ENCODE assay signal across 18 mouse cellular contexts in genomic region chr16:96488038-96488437, GRCm38 (mm10). TPM values are rescaled to one million over a fixed set of nuclear protein-coding genes. Genes with fewer than 3 reads are reported as not detected.
"Had no signal": no experiment of that assay in that cellular context is flagged by ENCODE, and none has a peak within 500 bp of the region (broad histone marks: within the 10 kb centered on the region; RNA-seq: fewer than 3 reads in every experiment).

No protein-coding gene starts in this region.

- H3K27me3 ChIP-seq: liver, embryonic 12.5 days; midbrain, embryonic 12.5 days; neural tube, embryonic 12.5 days had no signal

- H3K27ac ChIP-seq: liver, embryonic 12.5 days; liver, embryonic 14.5 days; midbrain, embryonic 12.5 days; neural tube, embryonic 12.5 days had no signal

- H3K4me3 ChIP-seq: liver, embryonic 12.5 days; midbrain, embryonic 12.5 days; myocyte; neural tube, embryonic 12.5 days had no signal

- H3K4me2 ChIP-seq: liver, embryonic 12.5 days; lung, embryonic 14.5 days; midbrain, embryonic 12.5 days; neural tube, embryonic 12.5 days had no signal

- H3K9ac ChIP-seq: liver, embryonic 12.5 days; liver, embryonic 14.5 days; lung, embryonic 14.5 days; midbrain, embryonic 12.5 days; neural tube, embryonic 12.5 days had no signal

- ATAC-seq: liver, embryonic 12.5 days had no signal

- H3K4me1 ChIP-seq: liver, embryonic 12.5 days; midbrain, embryonic 12.5 days; neural tube, embryonic 12.5 days had no signal

- H3K36me3 ChIP-seq: liver, embryonic 12.5 days; midbrain, embryonic 12.5 days; neural tube, embryonic 12.5 days had no signal

- DNase-seq: lung, adult 18-20 months; lung, embryonic 14.5 days; lung, postnatal 10 days; lung, postnatal 4 days; retina, postnatal 1 day; right cerebral cortex, adult 18-20 months; right cerebral cortex, postnatal 25 days; right cerebral cortex, postnatal 4 days; spleen, adult 18-20 months; thymus, adult 18-20 months; thymus, postnatal 14 days; thymus, postnatal 36 days had no signal

- H3K9me3 ChIP-seq: liver, embryonic 12.5 days; midbrain, embryonic 12.5 days; neural tube, embryonic 12.5 days had no signal

RNA-seq across cellular contexts. Expression of gene Pcp4, which starts 20.6 kb away (rescaled TPM):
- total RNA-seq: megakaryocyte-erythroid progenitor cell, adult 5-6 weeks had no signal
- polyA plus RNA-seq: myocyte had no signal

RNA-seq across cellular contexts. Expression of gene Itgb2l, which starts 44.6 kb away (rescaled TPM):
- total RNA-seq: megakaryocyte-erythroid progenitor cell, adult 5-6 weeks had no signal
- polyA plus RNA-seq: midbrain, embryonic 12.5 days had no signal
